Mouse (Mus musculus) activated CD4-positive, CD25-positive, alpha-beta regulatory T cell (primary cell): Measurements from ENCODE around the gene Mplkip. TPM values are rescaled to one million over a fixed set of nuclear protein-coding genes. Genes with fewer than 3 reads are reported as not detected.

Source experiments
- polyA plus RNA-seq, 2 experiments: library from polyadenylated mRNA; unstranded; fragments of 100-300 nt; shearing (Covaris generic); gene quantifications; one replicate each; pipeline ENCODE4 v1.2.1; 2017

Mplkip gene
- 10 to 100 TPM; 75.8 to 77.7 TPM for polyA plus RNA-seq

GRCm38 (mm10) chr13:17694911-17695699 lies at the start of gene Mplkip, which contains the start of gene Sugct:
TSS of gene Mplkip (plus strand) at chr13:17695192.
TSS of gene Sugct (minus strand) at chr13:17695553.

Other genes starting within 250 kb of the Mplkip start
- 1 to 10 TPM in 1 of 2 experiments, under 1 TPM in 1; 0.55 to 3.2 TPM for gene Sugct, start 361 bp downstream of the Mplkip start, polyA plus RNA-seq
- gene Cdk13, start 109.9 kb downstream of the Mplkip start, polyA plus RNA-seq = 10 to 100 TPM; 77.1 to 95.8 TPM
- 10 to 100 TPM; 56.0 to 68.7 TPM for gene Rala, start 249.0 kb downstream of the Mplkip start, polyA plus RNA-seq